Mouse (Mus musculus) forebrain, postnatal 0 days (tissue): ENCODE measurements at regions not wholly inside any gene's neighbourhood (a gene's known extent, or its start where the extent isn't known, plus 50 kb on each side); places are given as distances from the start of the nearest gene placed in this dataset.

Source experiments
- ATAC-seq: fragments of 200-750 bp; cut with Nextera tagmentation; 2 replicates; pipeline ENCODE4 v1.8.0; 2017; ENCODE audit warnings: mild to moderate bottlenecking, moderate library complexity
- DNase-seq: peaks from one replicate; pipeline ENCODE4 v3.0.0-alpha.2; 2015
- H3K27ac ChIP-seq: fragments of 300-500 bp; sonication (generic); 2 replicates; pipeline ENCODE4 v1.5.1; 2014; ENCODE audit warnings: low read depth, mild to moderate bottlenecking, antibody characterized with exemption, low read length, moderate library complexity, mixed read lengths
- H3K27me3 ChIP-seq: fragments of 300-500 bp; sonication (generic); 2 replicates; pipeline ENCODE4 v1.6.1; 2014; ENCODE audit warnings: mild to moderate bottlenecking, low read length, mixed read lengths; ENCODE audit not compliant: insufficient read depth
- H3K36me3 ChIP-seq: fragments of 300-500 bp; sonication (generic); 2 replicates; pipeline ENCODE4 v1.6.1; 2014; ENCODE audit warnings: mild to moderate bottlenecking, moderate library complexity; ENCODE audit not compliant: insufficient read depth
- H3K4me1 ChIP-seq: fragments of 300-500 bp; sonication (generic); 2 replicates; pipeline ENCODE4 v1.6.1; 2014; ENCODE audit warnings: antibody characterized with exemption; ENCODE audit not compliant: insufficient read depth
- H3K4me2 ChIP-seq: fragments of 300-500 bp; sonication (generic); 2 replicates; pipeline ENCODE4 v1.6.1; 2014; ENCODE audit warnings: low read depth, mild to moderate bottlenecking, moderate library complexity
- H3K4me3 ChIP-seq: fragments of 300-500 bp; sonication (generic); 2 replicates; pipeline ENCODE4 v1.5.1; 2014; ENCODE audit warnings: low read depth, low read length, mixed read lengths
- H3K9ac ChIP-seq: fragments of 300-500 bp; sonication (generic); 2 replicates; pipeline ENCODE4 v1.6.1; 2014; ENCODE audit warnings: mild to moderate bottlenecking
- H3K9me3 ChIP-seq: fragments of 300-500 bp; sonication (generic); 2 replicates; pipeline ENCODE4 v1.6.1; 2016; ENCODE audit warnings: low read length
- CTCF ChIP-seq: sonication (generic); IDR thresholded peaks from 2 replicates; pipeline ENCODE4 v1.5.1; 2016; ENCODE audit warnings: antibody characterized with exemption, control low read depth, low read depth
- WGBS: fragments of 180-500 bp; shearing (Covaris S2); extraction: QIAGEN DNeasy Blood & Tissue Kit; methylation state at CpG from one replicate; pipeline ENCODE4 v1.1.7; 2014; 5-methylcytosine and 5-hydroxymethylcytosine counted together

GRCm38 (mm10) chr16:66487194-66487944 lies 672.3 kb downstream of the Vgll3 start:
- DNase-seq (no peak), ATAC-seq (peak; percentile 58)
- no peaks in the 10 kb centered on the region for H3K36me3 ChIP-seq
- H3K4me2 ChIP-seq: no peak overlapping the region
- TF ChIP-seq CTCF: no peak
- no peaks in the 10 kb centered on the region for H3K27me3 ChIP-seq
- H3K9me3 ChIP-seq: 0 out of 2 replicates have a peak, but pooled peaks cover 6% of the 10 kb centered on the region
- 33% methylated on average over 10 of the region's 10 CpGs for WGBS
- H3K4me1 ChIP-seq: no peaks in the 10 kb centered on the region
- H3K4me3 ChIP-seq: no peak overlapping the region
- H3K27ac ChIP-seq: no peak overlapping the region
- H3K9ac ChIP-seq: no peak overlapping the region

- ATAC-seq (no peak), DNase-seq (peak; percentile 55)
- no peaks in the 10 kb centered on the region for H3K36me3 ChIP-seq
- H3K9me3 ChIP-seq: 0 out of 2 replicates have a peak, but pooled peaks cover 6% of the 10 kb centered on the region
- no peaks in the 10 kb centered on the region for H3K27me3 ChIP-seq
- no peak overlapping the region for H3K9ac ChIP-seq
- no peaks in the 10 kb centered on the region for H3K4me1 ChIP-seq
- peak; percentile 67 for TF ChIP-seq CTCF
- WGBS: 74% methylated on average over 3 of the region's 3 CpGs
- H3K4me3 ChIP-seq: no peak overlapping the region
- H3K4me2 ChIP-seq: no peak overlapping the region
- no peak overlapping the region for H3K27ac ChIP-seq
Measured at GRCm38 (mm10) chr16:66495532-66495931, 680.5 kb downstream of the Vgll3 start.
